Mouse (Mus musculus): ENCODE results near the gene Ccdc34. TPM values are rescaled to one million over a fixed set of nuclear protein-coding genes. Genes with fewer than 3 reads are reported as not detected.
A peak's percentile ranks its signal among the peaks of the same experiment; 100 is the strongest.

Ccdc34 gene
- 10 to 100 TPM; 24.3 to 25.5 TPM for total RNA-seq (2021)
- long read RNA-seq, transcript Ccdc34-201 (6 exons, 2,070 nt): major isoform, 41 of 58 reads
- long read RNA-seq, partial matches to known transcripts: 6 of 58 reads
- long read RNA-seq, other reads (novel, unspliced or antisense): 10 of 58 reads

DNA sequence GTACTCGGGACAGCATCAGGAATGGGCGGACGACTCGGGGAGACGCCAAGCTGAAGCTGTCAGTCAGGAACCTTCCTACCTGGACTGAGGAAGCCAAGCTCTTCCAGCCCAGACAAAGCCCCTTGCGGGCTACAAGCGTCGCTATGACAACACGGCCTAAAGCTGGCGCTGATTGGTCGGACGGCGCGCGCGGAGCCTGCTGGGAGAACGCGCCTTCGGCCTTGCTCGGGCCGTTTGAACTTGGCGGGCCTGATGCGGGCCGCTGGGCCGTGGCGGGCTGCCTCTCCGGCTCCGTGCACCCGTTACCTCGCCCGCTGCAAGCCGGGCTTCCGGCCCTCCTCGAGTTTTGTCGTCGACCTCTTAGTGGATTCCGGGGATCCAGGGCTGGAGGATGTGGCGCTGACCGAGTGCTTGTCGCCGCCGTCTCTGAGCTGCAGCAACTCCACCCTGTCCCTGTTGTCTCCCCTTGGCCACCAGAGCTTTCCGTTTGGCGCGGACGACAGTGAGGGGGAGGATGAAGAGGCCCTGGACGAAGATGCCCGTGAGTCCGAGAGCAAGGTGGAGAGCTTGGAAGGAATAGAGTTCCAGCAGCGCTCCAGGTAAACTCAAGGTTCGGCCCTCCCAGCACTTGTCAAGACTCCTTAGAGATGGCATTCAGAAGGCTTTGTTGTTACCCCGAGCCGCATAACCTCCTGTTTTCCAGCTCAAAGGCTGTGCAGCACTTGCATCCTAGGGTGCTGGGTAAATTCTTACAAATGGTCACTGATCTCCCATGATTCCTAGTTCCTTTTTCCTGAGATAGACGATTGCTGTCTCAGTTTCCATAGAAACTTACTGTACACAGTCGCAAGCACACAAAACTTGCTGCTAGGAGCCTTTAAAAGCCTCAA is at the start of gene Ccdc34:
TSS of gene Ccdc34 (plus strand) at position 202 of the 890 bp plus-strand sequence.
- DNase-seq (ENCODE audit: low spot score in 2 of 2): peak; percentile 87 to 90

DNA sequence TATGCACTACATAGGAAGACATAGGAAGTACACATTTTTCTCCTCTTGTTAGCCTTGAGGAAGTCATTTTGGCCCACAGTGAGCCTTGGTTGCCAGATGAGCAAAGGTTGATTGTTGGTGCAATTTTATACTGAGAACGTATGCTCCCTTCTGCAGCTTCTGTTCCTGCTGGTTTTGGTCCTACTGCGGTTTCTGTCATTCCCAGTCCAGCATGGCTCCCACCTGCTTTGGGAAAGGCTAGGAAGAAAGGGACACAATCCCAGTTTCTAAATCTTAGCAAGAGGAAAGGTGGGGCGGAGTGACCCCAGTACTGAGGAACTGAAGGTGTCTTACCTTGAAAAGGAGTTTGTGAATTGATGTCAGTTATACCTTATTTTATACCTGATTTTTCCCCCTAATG is 48.2 kb upstream of the Ccdc34 start:
- DNase-seq (ENCODE audit: low spot score in 2 of 2): no peak

DNA sequence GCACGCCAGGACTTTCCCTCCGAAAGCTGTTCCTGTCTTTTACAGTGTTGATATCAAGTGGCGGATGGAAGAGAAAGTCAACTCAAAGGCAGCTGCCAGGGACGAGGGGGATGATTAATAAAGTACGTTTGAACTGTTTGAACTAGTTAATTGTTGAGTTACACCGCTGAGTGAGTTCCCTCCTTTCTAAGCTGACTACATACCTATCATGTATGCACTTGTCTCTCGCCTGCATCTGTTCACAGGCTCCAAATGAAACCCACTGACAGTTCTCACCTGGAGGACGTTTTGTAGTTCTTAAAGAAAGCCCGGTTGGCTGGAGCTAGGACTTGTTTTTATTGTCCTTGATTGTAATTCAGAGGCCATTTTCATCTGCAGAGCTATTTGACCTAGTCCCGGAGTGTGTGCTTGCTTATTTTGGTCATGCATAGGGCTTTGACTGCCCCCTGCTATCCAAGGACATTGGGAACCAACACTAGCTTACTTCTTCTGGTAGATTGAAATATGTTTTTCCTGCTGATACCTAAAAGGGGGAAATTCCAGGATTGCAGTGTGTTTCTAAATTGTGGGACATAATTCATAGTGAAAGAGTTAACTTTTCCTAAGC is 47.6 kb upstream of the Ccdc34 start:
- no peak for DNase-seq (ENCODE audit: low spot score in 2 of 2)

GRCm38 (mm10) chr2:109970744-109971410 is 46.7 kb upstream of the Ccdc34 start:
- DNase-seq (ENCODE audit: low spot score in 2 of 2): no peak

DNA sequence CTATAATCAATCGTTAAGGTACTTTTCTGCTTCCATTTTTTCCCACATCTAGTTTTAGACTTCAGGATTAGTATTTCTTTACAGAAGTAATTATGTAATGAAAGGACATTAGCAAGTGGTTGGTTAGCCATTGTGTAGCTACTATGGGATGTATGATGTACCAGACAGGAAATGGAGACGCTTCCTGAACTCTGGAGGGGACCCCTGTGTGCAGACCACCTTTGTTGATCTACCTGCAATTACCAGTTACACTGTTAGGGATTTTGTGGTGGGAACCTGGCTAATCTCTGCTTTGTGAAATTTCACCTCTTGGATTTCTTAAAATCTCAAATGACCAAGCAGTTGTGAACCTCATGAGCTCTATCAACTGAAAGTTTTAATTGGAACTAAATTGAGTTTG is 45.3 kb upstream of the Ccdc34 start:
- DNase-seq (ENCODE audit: low spot score in 2 of 2): no peak

GRCm38 (mm10) chr2:109972922-109973321 is 44.7 kb upstream of the Ccdc34 start:
- DNase-seq (ENCODE audit: low spot score in 2 of 2): no peak

DNA sequence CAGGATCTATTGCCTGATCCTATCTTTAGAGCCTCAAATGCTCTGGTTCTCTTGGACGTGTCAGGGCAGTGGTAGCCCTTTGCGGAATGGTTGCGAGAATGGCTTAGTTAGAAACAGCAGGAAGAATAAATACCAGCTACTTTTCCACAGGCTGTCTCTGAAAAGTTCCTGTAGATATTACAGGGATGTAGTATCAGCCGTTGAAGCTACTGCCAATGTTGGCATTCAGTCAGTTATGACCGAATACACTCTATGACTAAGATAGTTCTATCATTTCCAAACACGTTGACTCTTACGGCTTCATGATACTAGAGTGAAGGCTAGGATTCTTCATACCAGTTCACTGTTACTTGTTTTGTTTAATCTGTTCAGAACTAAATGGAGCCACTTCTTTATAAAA is 42.8 kb upstream of the Ccdc34 start:
- DNase-seq (ENCODE audit: low spot score in 2 of 2): no peak

GRCm38 (mm10) chr2:109976181-109976580 is 41.4 kb upstream of the Ccdc34 start:
- DNase-seq (ENCODE audit: low spot score in 2 of 2): no peak

GRCm38 (mm10) chr2:109977322-109977721 is 40.3 kb upstream of the Ccdc34 start:
- no peak for DNase-seq (ENCODE audit: low spot score in 2 of 2)

DNA sequence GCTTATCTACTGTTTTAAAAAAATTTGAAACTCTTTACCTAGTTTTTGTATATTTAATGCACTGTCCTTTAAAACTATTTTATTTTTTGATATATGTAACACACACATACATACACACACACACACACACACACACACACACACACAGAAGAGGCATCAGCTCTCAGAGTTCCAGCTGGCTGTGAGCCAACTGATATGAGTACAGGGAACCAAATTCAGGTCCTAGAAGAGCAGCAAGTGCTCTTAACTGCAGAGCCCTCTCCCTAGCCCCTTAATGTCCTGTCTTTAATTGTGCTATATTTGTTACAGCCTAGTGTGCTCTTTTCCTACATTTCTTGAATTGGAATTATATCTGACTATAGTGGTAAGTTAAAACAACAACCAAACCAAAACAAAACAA is 38.4 kb upstream of the Ccdc34 start:
- DNase-seq (ENCODE audit: low spot score in 2 of 2): no peak

- DNase-seq (ENCODE audit: low spot score in 2 of 2): no peak
Measured at GRCm38 (mm10) chr2:109983435-109983834, 34.2 kb upstream of the Ccdc34 start.

DNA sequence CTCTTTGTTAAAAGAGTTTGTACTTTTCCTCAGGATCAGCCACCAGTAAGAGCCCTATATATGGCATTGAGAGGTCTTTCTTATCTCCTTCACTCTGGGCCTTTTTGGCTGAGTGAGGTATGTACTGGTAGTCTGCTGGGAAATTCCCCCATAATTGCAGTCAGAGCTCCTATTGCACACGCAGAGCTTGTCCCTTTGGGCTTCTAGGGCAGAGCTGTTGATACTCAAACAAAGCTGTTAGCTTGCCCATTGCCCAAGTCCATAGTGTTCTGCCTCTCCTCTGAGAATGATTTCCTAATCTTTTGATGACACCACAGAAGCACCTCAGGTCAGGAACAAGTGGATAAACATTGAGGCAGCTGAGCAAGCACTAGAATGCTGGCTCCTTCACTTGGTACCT is 32.7 kb upstream of the Ccdc34 start:
- no peak for DNase-seq (ENCODE audit: low spot score in 2 of 2)

- DNase-seq (ENCODE audit: low spot score in 2 of 2): no peak
Measured at GRCm38 (mm10) chr2:109985560-109985959, 32.1 kb upstream of the Ccdc34 start.

DNA sequence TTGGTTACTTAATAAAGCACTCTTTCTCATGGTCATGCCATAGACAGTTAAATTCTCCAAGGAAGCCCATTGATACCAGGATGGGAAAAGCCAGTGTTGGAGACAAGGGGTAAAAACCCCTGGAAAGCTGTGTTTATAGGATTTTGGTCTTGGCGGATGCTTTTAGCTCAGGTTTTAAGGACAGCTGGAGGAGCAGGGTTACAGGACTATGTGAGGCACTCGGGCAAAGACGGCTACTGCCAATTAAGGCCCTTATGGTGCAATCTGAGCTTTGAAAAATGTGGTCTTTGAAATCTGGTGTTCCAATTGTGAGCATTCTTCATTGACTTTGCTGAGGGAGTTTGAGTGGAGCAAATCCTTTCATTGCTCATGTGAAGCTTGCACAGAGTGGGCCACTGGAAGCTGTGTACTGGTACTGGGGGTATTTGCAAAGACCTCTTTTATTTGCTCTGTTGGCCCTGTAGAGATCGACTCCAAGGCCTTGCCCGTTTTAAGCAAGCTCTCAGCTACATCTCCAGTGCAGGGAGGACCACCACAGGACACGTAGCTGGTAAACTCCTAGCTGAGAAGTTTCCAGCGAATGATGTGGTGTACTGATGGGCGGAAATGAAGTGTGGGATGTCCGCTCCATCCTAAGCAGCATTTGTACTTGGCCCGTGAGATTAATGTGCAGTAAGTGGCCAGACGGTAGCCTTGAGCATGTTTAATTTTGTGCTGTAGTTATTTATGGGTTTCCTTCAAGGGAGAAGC is 31.4 kb upstream of the Ccdc34 start:
- no peak for DNase-seq (ENCODE audit: low spot score in 2 of 2)

DNA sequence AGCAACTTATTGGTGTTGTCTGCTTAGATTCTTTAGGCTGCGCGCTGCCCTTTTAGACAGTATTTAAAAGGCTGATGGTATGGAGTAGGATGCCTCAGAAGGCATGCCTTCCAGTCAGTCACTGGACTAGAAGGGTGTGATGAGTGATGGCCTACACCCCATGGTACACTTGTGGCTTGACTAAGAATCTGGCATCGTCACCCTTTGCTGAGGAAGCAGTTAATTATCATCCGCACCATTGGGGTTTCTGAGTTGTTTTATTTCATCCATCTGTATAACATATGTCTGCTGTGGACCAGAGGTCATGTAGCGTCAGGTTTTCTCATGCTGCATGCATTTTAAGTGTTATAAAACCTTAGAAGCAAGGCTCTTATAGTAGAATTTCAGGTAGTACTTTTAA is 29.7 kb upstream of the Ccdc34 start:
- DNase-seq (ENCODE audit: low spot score in 2 of 2): no peak

DNA sequence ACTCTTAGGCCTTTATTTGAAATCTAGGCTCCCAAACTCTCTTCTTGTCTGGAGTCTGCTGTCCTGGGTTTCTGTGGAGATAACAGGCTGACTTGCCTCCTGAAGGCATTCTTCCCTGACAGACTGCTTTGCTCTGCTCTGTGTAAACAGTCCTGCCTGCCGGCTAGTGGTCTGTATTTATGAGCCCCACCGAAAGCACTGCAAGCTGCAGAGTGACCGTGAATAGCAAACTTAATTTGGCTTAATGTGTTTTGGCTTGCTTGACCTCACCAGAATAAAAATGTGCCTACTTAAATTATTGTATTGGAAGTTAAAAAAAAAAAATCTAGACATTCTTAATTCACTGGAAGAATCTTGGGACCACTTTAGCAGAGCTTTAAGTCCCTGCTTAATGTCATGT is 28.4 kb upstream of the Ccdc34 start:
- no peak for DNase-seq (ENCODE audit: low spot score in 2 of 2)

DNA sequence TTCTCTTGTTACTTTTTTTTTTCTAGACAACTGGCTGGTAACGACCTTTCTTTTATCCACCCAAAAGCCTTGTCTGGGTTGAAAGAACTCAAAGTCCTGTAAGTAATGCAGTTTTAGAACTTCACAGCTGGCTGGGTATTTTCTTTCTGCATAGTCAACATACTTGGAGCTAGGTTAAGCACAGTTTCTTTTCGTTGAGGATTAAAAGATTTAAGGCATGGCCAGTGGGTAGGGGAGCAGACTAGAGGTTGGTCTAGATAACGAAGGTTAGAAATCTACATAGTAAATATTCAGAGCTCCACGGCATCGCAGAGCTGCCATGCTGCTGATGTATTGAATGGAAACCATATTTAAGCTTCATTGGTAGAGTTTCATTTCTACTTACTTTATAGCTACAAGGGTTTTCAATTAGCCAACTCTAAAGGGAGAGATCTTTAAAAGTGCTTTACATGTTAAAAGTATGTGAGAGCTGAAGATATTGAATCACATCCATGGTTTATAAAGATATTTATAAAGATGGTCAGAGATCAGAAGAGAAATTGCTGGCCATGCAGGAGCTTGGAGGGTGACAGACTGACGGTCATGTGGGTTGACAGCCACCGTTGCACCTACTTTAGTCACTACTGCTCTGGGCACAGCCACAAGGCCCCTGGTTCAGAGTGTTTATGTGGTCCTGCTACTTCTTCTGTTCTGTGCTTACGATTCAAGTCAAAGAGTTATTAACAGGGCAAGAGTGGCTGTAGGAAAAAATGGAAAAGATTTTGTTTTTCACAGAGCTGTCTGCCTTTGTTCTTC is 27.7 kb upstream of the Ccdc34 start:
- DNase-seq (ENCODE audit: low spot score in 2 of 2): no peak

DNA sequence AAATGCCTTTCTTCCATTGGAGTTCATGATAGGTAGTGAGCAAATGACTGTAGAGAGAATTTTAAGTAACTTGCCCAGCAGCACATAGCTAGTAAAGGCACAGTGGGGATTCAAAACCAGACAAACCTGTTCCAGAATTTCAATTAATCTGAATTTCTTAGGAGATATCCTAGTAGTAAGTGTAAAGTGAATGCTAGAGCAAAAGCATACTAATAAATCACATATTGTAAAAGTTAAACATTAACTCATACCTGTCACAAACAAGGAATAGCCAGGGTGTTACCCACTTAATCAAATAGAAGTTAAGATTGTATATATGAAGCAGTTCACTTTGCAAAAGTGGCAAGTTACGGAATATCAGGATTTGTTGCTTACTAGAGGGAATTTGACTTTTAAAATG is 25.9 kb upstream of the Ccdc34 start:
- DNase-seq (ENCODE audit: low spot score in 2 of 2): no peak

- no peak for DNase-seq (ENCODE audit: low spot score in 2 of 2)
Measured at GRCm38 (mm10) chr2:109992448-109993073, 25.1 kb upstream of the Ccdc34 start.

- no peak for DNase-seq (ENCODE audit: low spot score in 2 of 2)
Measured at GRCm38 (mm10) chr2:109993404-109993803, 24.2 kb upstream of the Ccdc34 start.
